8 mouse cellular contexts compared by ENCODE assay signal in genomic region chr11:73136587-73136986, GRCm38 (mm10). TPM values are rescaled to one million over a fixed set of nuclear protein-coding genes. Genes with fewer than 3 reads are reported as not detected.
A peak's percentile ranks its signal among the peaks of the same experiment; 100 is the strongest.
DNase-seq lines count a peak whose midpoint lies in the region; ATAC-seq lines count a peak whose summit lies in the region.

No protein-coding gene starts in this region.

- 58% methylated on average over 6 of the region's 6 CpGs for WGBS in kidney, embryonic 15.5 days
- WGBS in hindbrain, embryonic 13.5 days = 93% methylated on average over 6 of the region's 6 CpGs
- WGBS in midbrain, embryonic 14.5 days = 92% methylated on average over 6 of the region's 6 CpGs

- no peak for ATAC-seq in kidney, embryonic 15.5 days (replicated peaks; ENCODE audit: low FRiP score)
- ATAC-seq in activated CD4-positive, CD25-positive, alpha-beta regulatory T cell, adult 4 months = peak; percentile 30
- ATAC-seq in hindbrain, embryonic 13.5 days (ENCODE audit: low FRiP score) = no peak
- ATAC-seq in midbrain, embryonic 14.5 days (ENCODE audit: low FRiP score, low TSS enrichment) = no peak

- no peaks in the 10 kb centered on the region for H3K9me3 ChIP-seq in kidney, embryonic 15.5 days (replicated peaks)
- no peaks in the 10 kb centered on the region for H3K9me3 ChIP-seq in hindbrain, embryonic 13.5 days
- no peaks in the 10 kb centered on the region for H3K9me3 ChIP-seq in midbrain, embryonic 14.5 days (ENCODE audit: control insufficient read depth, low read length)

- no peak for DNase-seq in kidney, postnatal 36 days
- no peak for DNase-seq in midbrain, embryonic 14.5 days
- DNase-seq in Muller cell, postnatal 12 days (ENCODE audit: inconsistent ontology term) = no peak
- no peak for DNase-seq in adipocyte (ENCODE audit: low spot score)
- DNase-seq in adrenal gland, adult (ENCODE audit: inconsistent age in 2 of 2, low spot score in 1 of 2) = no peak

- peaks cover 41% of the 10 kb centered on the region for H3K4me1 ChIP-seq in kidney, embryonic 15.5 days
- peaks cover 27% of the 10 kb centered on the region for H3K4me1 ChIP-seq in hindbrain, embryonic 13.5 days (replicated peaks)
- peaks cover 4% of the 10 kb centered on the region; the same call in 1 of the 2 replicates for H3K4me1 ChIP-seq in midbrain, embryonic 14.5 days (ENCODE audit: control insufficient read depth, insufficient read depth, low read length)

- peak overlapping the region; percentile 96 for H3K4me3 ChIP-seq in kidney, embryonic 15.5 days (replicated peaks)
- H3K4me3 ChIP-seq in hindbrain, embryonic 13.5 days = peak overlapping the region; percentile 76
- H3K4me3 ChIP-seq in midbrain, embryonic 14.5 days (replicated peaks; ENCODE audit: low read depth, low read length) = no peak overlapping the region

- no peak overlapping the region for H3K27ac ChIP-seq in kidney, embryonic 15.5 days
- H3K27ac ChIP-seq in hindbrain, embryonic 13.5 days = no peak overlapping the region
- H3K27ac ChIP-seq in midbrain, embryonic 14.5 days (replicated peaks; ENCODE audit: low read depth, low read length) = no peak overlapping the region

- peak overlapping the region; percentile 84 for H3K4me2 ChIP-seq in kidney, embryonic 15.5 days
- peak overlapping the region; percentile 90 for H3K4me2 ChIP-seq in hindbrain, embryonic 13.5 days
- H3K4me2 ChIP-seq in midbrain, embryonic 14.5 days (ENCODE audit: low read length) = peak overlapping the region; percentile 80

- H3K36me3 ChIP-seq in kidney, embryonic 15.5 days = peaks cover 30% of the 10 kb centered on the region
- H3K36me3 ChIP-seq in hindbrain, embryonic 13.5 days = peaks cover 11% of the 10 kb centered on the region; the same call in 1 of the 2 replicates
- no peaks in the 10 kb centered on the region for H3K36me3 ChIP-seq in midbrain, embryonic 14.5 days (ENCODE audit: control insufficient read depth, insufficient read depth, low read length)

- H3K27me3 ChIP-seq in kidney, embryonic 15.5 days = no peaks in the 10 kb centered on the region
- no peaks in the 10 kb centered on the region for H3K27me3 ChIP-seq in hindbrain, embryonic 13.5 days
- no peaks in the 10 kb centered on the region for H3K27me3 ChIP-seq in midbrain, embryonic 14.5 days (ENCODE audit: control insufficient read depth, insufficient read depth, low read length)

- H3K9ac ChIP-seq in kidney, embryonic 15.5 days = peak overlapping the region; percentile 77
- 0 out of 2 replicates have a peak overlapping the region, but pooled peaks have one; percentile 79 for H3K9ac ChIP-seq in hindbrain, embryonic 13.5 days
- no peak overlapping the region for H3K9ac ChIP-seq in midbrain, embryonic 14.5 days (replicated peaks; ENCODE audit: low read length)

RNA-seq across cellular contexts. Expression of gene Haspin, which starts 1.5 kb away (rescaled TPM):
- polyA plus RNA-seq in kidney, embryonic 15.5 days (2015; fragmentation: Nextera tagmentation; extraction: Ambion mirVana) = 17.5 and 18.9 TPM in 2 replicates
- polyA plus RNA-seq in activated CD4-positive, CD25-positive, alpha-beta regulatory T cell, adult 4 months (2017; shearing (Covaris generic)) = 1 to 10 TPM; 8.6 to 8.7 TPM
- 3.7 and 3.8 TPM in 2 replicates for polyA plus RNA-seq in hindbrain, embryonic 13.5 days (2015; fragmentation: Nextera tagmentation; extraction: Ambion mirVana)
- polyA plus RNA-seq in midbrain, embryonic 14.5 days (2014; fragmentation: Nextera tagmentation; extraction: Ambion mirVana) = 2.1 and 2.7 TPM in 2 replicates

RNA-seq across cellular contexts. Expression of gene P2rx5, which starts 23.6 kb away (rescaled TPM):
- polyA plus RNA-seq in kidney, embryonic 15.5 days (2015; fragmentation: Nextera tagmentation; extraction: Ambion mirVana) = 0.47 and 0.50 TPM in 2 replicates
- under 1 TPM in 1 of 2 experiments, not detected in 1; 0.19 TPM for polyA plus RNA-seq in activated CD4-positive, CD25-positive, alpha-beta regulatory T cell, adult 4 months (2017; shearing (Covaris generic))
- 0.28 and 0.42 TPM in 2 replicates for polyA plus RNA-seq in hindbrain, embryonic 13.5 days (2015; fragmentation: Nextera tagmentation; extraction: Ambion mirVana)
- polyA plus RNA-seq in midbrain, embryonic 14.5 days (2014; fragmentation: Nextera tagmentation; extraction: Ambion mirVana) = 0.12 TPM in 1 of 2 replicates, not detected in the other

RNA-seq across cellular contexts. Expression of gene Emc6, which starts 40.2 kb away (rescaled TPM):
- 121 and 131 TPM in 2 replicates for polyA plus RNA-seq in kidney, embryonic 15.5 days (2015; fragmentation: Nextera tagmentation; extraction: Ambion mirVana)
- polyA plus RNA-seq in activated CD4-positive, CD25-positive, alpha-beta regulatory T cell, adult 4 months (2017; shearing (Covaris generic)) = 10 to 100 TPM; 50.2 to 65.2 TPM
- 120 and 136 TPM in 2 replicates for polyA plus RNA-seq in hindbrain, embryonic 13.5 days (2015; fragmentation: Nextera tagmentation; extraction: Ambion mirVana)
- polyA plus RNA-seq in midbrain, embryonic 14.5 days (2014; fragmentation: Nextera tagmentation; extraction: Ambion mirVana) = 144 and 151 TPM in 2 replicates

RNA-seq across cellular contexts. Expression of gene Tax1bp3, which starts 40.3 kb away (rescaled TPM):
- 202 and 204 TPM in 2 replicates for polyA plus RNA-seq in kidney, embryonic 15.5 days (2015; fragmentation: Nextera tagmentation; extraction: Ambion mirVana)
- polyA plus RNA-seq in activated CD4-positive, CD25-positive, alpha-beta regulatory T cell, adult 4 months (2017; shearing (Covaris generic)) = 10 to 100 TPM; 20.6 to 28.4 TPM
- 180 and 185 TPM in 2 replicates for polyA plus RNA-seq in hindbrain, embryonic 13.5 days (2015; fragmentation: Nextera tagmentation; extraction: Ambion mirVana)
- 149 and 165 TPM in 2 replicates for polyA plus RNA-seq in midbrain, embryonic 14.5 days (2014; fragmentation: Nextera tagmentation; extraction: Ambion mirVana)

RNA-seq across cellular contexts. Expression of gene Itgae, which starts 46.2 kb away (rescaled TPM):
- polyA plus RNA-seq in kidney, embryonic 15.5 days (2015; fragmentation: Nextera tagmentation; extraction: Ambion mirVana) = 0.37 and 0.42 TPM in 2 replicates
- 100 to 1,000 TPM in 1 of 2 experiments, 10 to 100 TPM in 1; 94.7 to 118 TPM for polyA plus RNA-seq in activated CD4-positive, CD25-positive, alpha-beta regulatory T cell, adult 4 months (2017; shearing (Covaris generic))
- 0.13 and 0.27 TPM in 2 replicates for polyA plus RNA-seq in hindbrain, embryonic 13.5 days (2015; fragmentation: Nextera tagmentation; extraction: Ambion mirVana)
- 0.23 and 0.24 TPM in 2 replicates for polyA plus RNA-seq in midbrain, embryonic 14.5 days (2014; fragmentation: Nextera tagmentation; extraction: Ambion mirVana)
